Mouse (Mus musculus) stomach, embryonic 14.5 days (tissue): ENCODE data around the gene Raver2. TPM values are rescaled to one million over a fixed set of nuclear protein-coding genes. Genes with fewer than 3 reads are reported as not detected.

ENCODE experiments used
- ATAC-seq: fragments of 200-750 bp; cut with Nextera tagmentation; 2 replicates; pipeline ENCODE4 v1.8.0; 2017; ENCODE audit warnings: low read depth, moderate TSS enrichment; ENCODE audit not compliant: insufficient number of reproducible peaks, insufficient read depth, low FRiP score
- H3K27ac ChIP-seq: fragments of 300-500 bp; sonication (generic); 2 replicates; pipeline ENCODE4 v1.5.1; 2014; ENCODE audit warnings: mild to moderate bottlenecking, low read length, moderate library complexity, mixed read lengths
- H3K27me3 ChIP-seq: fragments of 300-500 bp; sonication (generic); 2 replicates; pipeline ENCODE4 v1.6.1; 2014; ENCODE audit warnings: low read length, control low read depth, mixed read lengths; ENCODE audit not compliant: control insufficient read depth, insufficient read depth
- H3K36me3 ChIP-seq: fragments of 300-500 bp; sonication (generic); 2 replicates; pipeline ENCODE4 v1.6.1; 2014; ENCODE audit warnings: mild to moderate bottlenecking, control low read depth, low read length, moderate library complexity, mixed read lengths; ENCODE audit not compliant: control insufficient read depth, insufficient read depth
- H3K4me1 ChIP-seq: fragments of 300-500 bp; sonication (generic); 2 replicates; pipeline ENCODE4 v1.6.1; 2014; ENCODE audit warnings: low read length, control low read depth, mixed read lengths; ENCODE audit not compliant: control insufficient read depth, insufficient read depth
- H3K4me2 ChIP-seq: fragments of 300-500 bp; sonication (generic); replicated peaks from 2 replicates; pipeline ENCODE4 v1.6.1; 2014; ENCODE audit warnings: low read depth, low read length, control low read depth
- H3K4me3 ChIP-seq: fragments of 300-500 bp; sonication (generic); 2 replicates; pipeline ENCODE4 v1.5.1; 2014; ENCODE audit warnings: low read depth, low read length, control low read depth
- H3K9ac ChIP-seq: fragments of 300-500 bp; sonication (generic); replicated peaks from 2 replicates; pipeline ENCODE4 v1.6.1; 2014; ENCODE audit warnings: low read depth, mild to moderate bottlenecking, control low read depth, low read length, moderate library complexity, mixed read lengths
- H3K9me3 ChIP-seq: fragments of 300-500 bp; sonication (generic); 2 replicates; pipeline ENCODE4 v1.6.1; 2016; ENCODE audit warnings: low read depth, low read length, control low read depth; ENCODE audit not compliant: control insufficient read depth
- WGBS: fragments of 180-500 bp; shearing (Covaris S2); extraction: QIAGEN DNeasy Blood & Tissue Kit; methylation state at CpG from one replicate; pipeline ENCODE4 v1.1.7; 2014; 5-methylcytosine and 5-hydroxymethylcytosine counted together
- polyA plus RNA-seq: library from polyadenylated mRNA; unstranded; fragments of >200 nt; fragmentation: Nextera tagmentation; extraction: Ambion mirVana; gene quantifications from 2 replicates; pipeline ENCODE4 v1.2.1, GENCODE M21; 2014

Gene Raver2
- polyA plus RNA-seq, 1 experiment from 2014 or later, result 19.5 TPM

DNA sequence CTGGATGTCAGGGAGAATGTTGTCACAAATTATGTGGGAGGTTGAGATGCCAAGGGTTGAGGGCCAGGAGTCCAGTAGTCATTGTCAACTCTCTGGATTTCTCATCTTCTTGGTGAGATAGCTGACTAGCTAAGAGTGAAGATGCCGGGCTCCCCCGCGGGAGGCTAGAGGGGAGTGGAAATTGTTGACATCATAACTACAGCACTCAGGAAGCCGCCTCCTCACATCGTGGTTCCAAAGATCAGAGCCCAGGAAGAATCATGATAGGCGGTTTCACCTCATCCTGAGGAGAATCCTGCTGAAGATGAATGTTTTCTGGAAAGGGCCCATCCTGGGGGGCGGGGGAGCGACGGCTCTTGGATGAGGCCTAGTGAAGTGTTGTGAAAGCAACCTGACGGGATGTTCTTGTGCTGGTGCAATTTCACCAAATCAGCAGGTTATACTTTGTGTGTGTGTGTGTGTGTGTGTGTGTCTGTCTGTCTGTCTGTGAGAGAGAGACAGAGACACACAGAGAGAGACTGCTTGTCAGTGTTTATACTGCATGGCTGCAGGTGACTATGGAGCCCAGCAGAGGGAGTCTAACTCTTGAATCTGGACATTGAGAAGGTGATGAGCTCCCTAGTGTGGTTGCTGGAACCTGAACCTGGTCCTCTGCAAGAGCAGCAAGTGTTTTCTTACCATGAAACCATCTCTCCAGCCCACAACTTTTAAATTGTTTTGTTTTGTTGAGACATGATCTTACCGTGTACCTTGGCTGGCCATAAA lies 78.3 kb downstream of the Raver2 start:
- Histone ChIP-seq H3K27me3 (no peaks in the 10 kb centered on the region), H3K4me1 (no peaks in the 10 kb centered on the region), H3K36me3 (peaks cover 29% of the 10 kb centered on the region), H3K9me3 (no peaks in the 10 kb centered on the region), H3K4me3 (no peak overlapping the region), H3K27ac (no peak overlapping the region), H3K9ac (no peak overlapping the region), H3K4me2 (no peak overlapping the region)
- no peak for ATAC-seq
- 85% methylated on average over 11 of the region's 11 CpGs for WGBS

DNA sequence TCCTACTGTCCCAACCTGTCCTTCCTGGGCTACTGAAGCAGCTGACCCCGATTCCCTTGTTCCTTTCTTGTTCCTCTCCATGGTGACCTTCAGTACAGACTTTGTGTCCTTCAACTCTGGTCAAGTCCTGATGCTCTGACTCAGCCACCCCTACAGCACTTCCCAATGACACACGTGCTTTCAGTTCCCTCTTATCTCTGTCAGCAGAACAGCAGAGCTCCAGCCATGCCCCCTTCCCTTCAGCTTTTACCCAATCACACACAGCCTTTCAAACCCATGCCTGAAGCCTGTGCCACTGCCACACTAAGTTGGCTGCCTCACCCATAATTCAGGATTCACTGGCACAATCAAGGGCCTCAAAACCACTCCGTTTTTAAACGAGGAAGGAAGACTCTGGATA lies 86.8 kb downstream of the Raver2 start:
- 73% methylated on average over 4 of the region's 4 CpGs for WGBS
- H3K36me3 ChIP-seq, result peaks cover 62% of the 10 kb centered on the region
- no peak overlapping the region for H3K4me2 ChIP-seq
- H3K9ac ChIP-seq, result no peak overlapping the region
- no peak overlapping the region for H3K4me3 ChIP-seq
- H3K27me3 ChIP-seq, result no peaks in the 10 kb centered on the region
- ATAC-seq, result 0 out of 2 replicates have a peak, but pooled peaks have one; percentile 37
- H3K4me1 ChIP-seq, result no peaks in the 10 kb centered on the region
- no peaks in the 10 kb centered on the region for H3K9me3 ChIP-seq
- H3K27ac ChIP-seq, result no peak overlapping the region

DNA sequence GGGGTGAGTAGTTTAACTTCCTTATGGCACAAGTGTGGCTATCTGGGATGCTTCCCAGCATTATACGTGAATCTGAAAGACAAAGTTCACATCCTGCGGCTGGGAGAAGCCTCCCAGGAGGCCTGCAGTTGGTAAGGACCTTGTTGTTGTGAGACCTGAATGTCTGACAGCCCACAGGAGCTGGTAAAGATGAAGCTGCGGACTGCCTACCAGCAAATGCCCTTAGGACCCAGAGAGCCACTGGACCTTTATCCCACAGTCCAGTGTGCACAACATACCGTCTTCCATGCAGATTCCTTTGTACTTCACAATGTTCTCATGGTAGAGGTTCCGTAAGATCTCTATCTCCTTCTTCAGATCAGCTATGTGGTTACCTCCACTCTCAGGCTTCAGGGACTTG lies 88.7 kb downstream of the Raver2 start:
- no peaks in the 10 kb centered on the region for H3K27me3 ChIP-seq
- ATAC-seq, result no peak
- H3K9ac ChIP-seq, result no peak overlapping the region
- no peaks in the 10 kb centered on the region for H3K4me1 ChIP-seq
- H3K27ac ChIP-seq, result no peak overlapping the region
- no peaks in the 10 kb centered on the region for H3K9me3 ChIP-seq
- no peak overlapping the region for H3K4me3 ChIP-seq
- no peak overlapping the region for H3K4me2 ChIP-seq
- peaks cover 59% of the 10 kb centered on the region for H3K36me3 ChIP-seq
- WGBS, result 90% methylated on average over 5 of the region's 5 CpGs

DNA sequence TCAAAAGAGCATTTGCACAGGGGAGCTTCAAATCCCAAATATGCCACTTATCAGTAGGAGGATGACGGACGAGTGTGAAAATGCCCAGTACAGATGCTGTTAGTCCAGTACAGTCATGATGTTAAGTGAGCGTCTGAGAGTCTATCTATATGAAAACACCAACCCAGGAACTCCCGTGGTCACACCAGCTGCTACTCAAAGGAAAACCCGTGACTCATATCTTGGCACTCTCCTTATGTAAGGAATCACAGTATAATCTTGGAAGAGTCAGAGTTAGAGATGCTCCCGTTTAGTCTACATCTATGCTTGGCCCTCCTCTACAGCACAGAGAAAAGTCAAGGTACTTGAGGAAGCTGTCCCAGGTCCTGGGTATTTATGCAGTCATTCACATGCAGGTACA lies 89.5 kb downstream of the Raver2 start:
- ATAC-seq, result no peak
- no peak overlapping the region for H3K9ac ChIP-seq
- H3K27ac ChIP-seq, result no peak overlapping the region
- 83% methylated on average over 6 of the region's 6 CpGs for WGBS
- H3K27me3 ChIP-seq, result no peaks in the 10 kb centered on the region
- H3K4me2 ChIP-seq, result no peak overlapping the region
- H3K36me3 ChIP-seq, result peaks cover 52% of the 10 kb centered on the region
- H3K4me1 ChIP-seq, result no peaks in the 10 kb centered on the region
- H3K4me3 ChIP-seq, result no peak overlapping the region
- H3K9me3 ChIP-seq, result no peaks in the 10 kb centered on the region

DNA sequence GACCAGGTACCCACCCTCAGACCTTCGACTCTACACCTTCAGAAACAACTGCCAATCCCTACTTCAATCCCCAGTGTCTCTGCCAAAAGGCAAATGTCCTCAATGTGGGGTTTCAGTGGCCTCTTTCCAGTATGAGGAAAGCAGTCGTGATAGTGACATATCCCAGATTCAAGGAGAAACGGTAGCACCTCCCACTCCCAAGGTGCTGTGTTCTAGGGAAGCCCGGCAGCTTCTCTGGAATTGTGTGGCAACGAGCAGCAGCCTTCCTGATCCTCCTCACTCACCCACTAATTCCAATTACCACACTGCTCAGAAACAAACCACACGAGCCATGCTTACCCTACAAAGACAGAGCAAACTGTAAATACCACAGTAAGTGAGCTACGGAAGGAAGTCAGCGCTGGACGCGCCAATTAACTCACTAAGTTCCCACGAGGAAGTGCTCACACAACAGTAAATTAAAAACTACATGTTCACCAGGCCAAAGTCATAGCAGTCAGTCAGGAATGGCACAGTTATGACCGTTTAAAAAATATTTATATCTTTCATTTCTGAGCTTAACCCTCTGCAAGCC lies 90.5 kb downstream of the Raver2 start:
- Histone ChIP-seq H3K4me2 (no peak overlapping the region), H3K4me1 (no peaks in the 10 kb centered on the region), H3K9ac (no peak overlapping the region), H3K27me3 (no peaks in the 10 kb centered on the region), H3K27ac (no peak overlapping the region), H3K4me3 (no peak overlapping the region), H3K36me3 (peaks cover 52% of the 10 kb centered on the region), H3K9me3 (no peaks in the 10 kb centered on the region)
- WGBS, result 71% methylated on average over 12 of the region's 12 CpGs
- ATAC-seq, result no peak

DNA sequence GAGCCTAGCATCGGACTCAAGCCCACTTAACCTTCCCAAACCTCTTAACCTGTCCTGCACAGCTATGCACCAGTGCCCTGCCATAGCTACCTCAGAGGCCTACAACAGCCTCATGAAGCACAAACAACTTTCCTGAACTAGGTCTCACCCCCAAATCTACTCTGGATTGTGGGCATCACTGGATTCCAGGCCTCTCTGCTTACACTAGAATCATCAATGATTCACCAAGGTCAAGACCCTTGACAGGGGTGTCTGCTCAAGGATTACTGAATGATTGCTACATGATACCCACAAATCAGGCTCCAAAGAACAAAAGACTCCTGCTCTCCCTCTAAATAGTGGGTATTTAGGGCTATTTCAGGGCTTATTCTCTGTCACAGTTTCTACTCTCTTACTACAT lies 92.0 kb downstream of the Raver2 start:
- Histone ChIP-seq H3K4me1 (no peaks in the 10 kb centered on the region), H3K9me3 (no peaks in the 10 kb centered on the region), H3K27ac (no peak overlapping the region), H3K9ac (no peak overlapping the region), H3K27me3 (no peaks in the 10 kb centered on the region), H3K4me2 (no peak overlapping the region), H3K36me3 (peaks cover 52% of the 10 kb centered on the region), H3K4me3 (no peak overlapping the region)
- WGBS, result 85% methylated on average over 1 of the region's 1 CpGs
- ATAC-seq, result no peak

DNA sequence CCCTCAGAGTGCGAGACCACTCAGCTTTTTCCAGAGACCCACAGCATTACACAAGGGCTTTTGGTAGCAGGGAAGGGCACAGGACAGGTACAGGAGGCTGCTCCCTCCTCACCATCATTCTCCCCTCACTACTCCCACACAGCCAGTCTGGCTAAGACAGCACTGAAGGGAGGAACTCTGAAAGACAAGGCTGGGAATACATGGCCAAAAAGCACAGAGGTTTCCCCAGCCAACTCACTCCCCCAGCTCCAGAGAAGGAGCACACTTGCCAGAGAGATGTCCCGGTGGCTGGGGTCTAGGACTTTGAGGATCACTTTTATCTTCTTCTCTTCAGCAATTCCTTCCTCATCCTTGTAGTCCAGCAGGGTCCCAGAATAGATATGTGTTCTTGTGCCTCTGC lies 95.4 kb downstream of the Raver2 start:
- ATAC-seq, result no peak
- Histone ChIP-seq H3K4me2 (no peak overlapping the region), H3K27ac (no peak overlapping the region), H3K4me3 (no peak overlapping the region), H3K27me3 (no peaks in the 10 kb centered on the region), H3K9ac (no peak overlapping the region), H3K9me3 (no peaks in the 10 kb centered on the region), H3K4me1 (no peaks in the 10 kb centered on the region), H3K36me3 (peaks cover 36% of the 10 kb centered on the region)
- 80% methylated on average over 2 of the region's 2 CpGs for WGBS

DNA sequence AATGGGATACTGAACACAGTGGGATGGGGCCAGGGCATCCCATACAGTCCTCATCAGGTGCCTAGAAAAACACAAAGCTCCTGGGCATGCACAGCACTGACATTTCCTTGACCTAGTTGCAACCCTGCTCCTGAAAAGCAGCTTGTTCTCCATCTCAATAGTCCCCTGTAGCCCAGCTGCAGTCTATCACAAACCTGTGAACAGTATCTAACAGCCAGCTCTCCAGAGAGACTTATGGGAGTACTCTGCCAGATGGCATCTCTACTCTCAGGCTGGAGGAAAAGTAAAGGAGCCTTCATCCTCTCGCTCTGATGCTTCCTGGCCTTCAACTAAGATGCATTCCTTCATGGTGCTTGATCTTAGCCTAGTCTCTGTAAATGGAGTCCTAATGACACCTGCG lies 95.9 kb downstream of the Raver2 start:
- Histone ChIP-seq H3K9ac (no peak overlapping the region), H3K4me2 (no peak overlapping the region), H3K27me3 (no peaks in the 10 kb centered on the region), H3K9me3 (no peaks in the 10 kb centered on the region), H3K4me3 (no peak overlapping the region), H3K4me1 (no peaks in the 10 kb centered on the region), H3K36me3 (peaks cover 37% of the 10 kb centered on the region), H3K27ac (no peak overlapping the region)
- no peak for ATAC-seq
- 63% methylated on average over 2 of the region's 2 CpGs for WGBS

DNA sequence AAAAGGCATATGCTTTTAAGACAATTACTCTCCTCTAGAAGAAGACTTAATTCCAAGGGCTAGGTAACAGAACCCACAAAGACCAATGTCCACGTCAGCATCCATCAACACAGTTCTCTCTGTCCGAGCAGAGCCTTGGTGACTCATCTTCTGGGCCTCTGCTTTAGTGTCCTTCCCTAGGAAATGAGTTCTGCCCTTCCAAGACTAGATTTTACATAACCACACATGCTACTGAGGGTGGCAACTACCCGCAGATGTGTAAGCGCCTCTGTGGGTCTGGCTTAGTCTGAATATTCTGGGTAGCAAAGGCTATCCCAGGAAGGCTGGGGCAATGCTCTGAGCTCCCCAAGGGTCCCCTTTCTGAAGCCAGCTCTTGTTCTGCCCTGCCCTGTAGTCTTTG lies 97.0 kb downstream of the Raver2 start:
- Histone ChIP-seq H3K9me3 (no peaks in the 10 kb centered on the region), H3K4me1 (no peaks in the 10 kb centered on the region), H3K4me3 (no peak overlapping the region), H3K4me2 (no peak overlapping the region), H3K27ac (no peak overlapping the region), H3K9ac (no peak overlapping the region), H3K36me3 (peaks cover 45% of the 10 kb centered on the region), H3K27me3 (no peaks in the 10 kb centered on the region)
- 70% methylated on average over 4 of the region's 4 CpGs for WGBS
- ATAC-seq, result no peak
